Mouse (Mus musculus): ENCODE measurements around the gene Coro2a.

Gene Coro2a

GRCm38 (mm10) chr4:46601844-46602423 is at the start of gene Coro2a:
TSS of gene Coro2a (minus strand) at chr4:46602202.
- 2% methylated on average over 51 of the region's 66 CpGs for WGBS

DNA sequence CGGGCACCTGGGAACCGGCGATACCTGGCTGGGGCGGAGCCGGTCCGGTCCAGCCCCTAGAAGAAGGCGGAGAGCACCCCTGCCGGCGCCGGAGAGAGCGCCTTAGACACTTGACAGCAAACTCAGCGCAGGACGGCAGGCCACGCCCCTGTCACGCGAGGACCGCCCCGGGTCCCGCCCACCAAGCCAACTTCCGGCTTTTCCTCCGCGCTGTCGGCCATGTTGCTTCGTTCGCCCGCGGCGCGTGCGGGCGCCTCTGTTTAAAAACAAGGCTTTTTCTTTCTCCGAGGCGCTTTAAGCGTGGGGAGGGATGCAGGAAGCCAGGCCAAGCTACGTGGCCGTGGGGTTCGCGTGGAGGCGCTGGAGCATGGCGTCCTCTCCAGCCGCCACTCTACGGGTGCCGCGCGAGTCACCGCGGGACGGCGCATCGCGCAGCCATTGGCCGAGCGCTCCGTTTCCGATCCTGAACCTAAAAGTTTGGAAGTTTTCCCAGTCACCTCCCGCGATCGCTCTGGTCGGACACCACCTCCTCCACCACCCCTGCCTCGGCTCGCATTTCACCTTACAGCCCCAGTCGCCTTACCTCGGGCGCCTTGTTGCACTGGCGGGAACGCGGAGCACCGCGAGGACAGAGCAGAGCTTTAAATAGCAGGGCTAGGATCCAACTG is 48.2 kb upstream of the Coro2a start, which contains the start of gene Tbc1d2:
Tbc1d2 (minus strand) TSS at position 124 of the 668 bp plus-strand sequence.
- under 1% methylated on average over 69 of the region's 69 CpGs for WGBS

DNA sequence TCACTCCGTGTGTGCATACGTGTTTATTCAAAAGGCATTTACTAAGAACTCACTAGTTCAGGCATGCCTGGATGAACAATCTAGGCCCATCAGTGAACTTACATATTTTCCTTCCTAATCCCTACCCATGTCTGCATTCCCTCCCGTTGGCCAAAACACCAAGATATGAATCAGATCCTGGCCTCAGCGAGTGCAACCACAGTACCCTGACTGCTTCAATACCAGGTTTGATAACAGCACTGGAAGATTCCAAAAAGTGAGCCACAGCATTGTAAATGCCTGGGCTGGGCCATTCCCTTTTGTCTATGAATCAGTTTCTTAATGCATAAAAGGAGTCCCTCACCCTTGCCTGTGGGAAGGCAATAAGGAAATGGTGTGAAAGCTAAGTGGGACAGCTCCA is 47.2 kb upstream of the Coro2a start:
- WGBS = 67% methylated on average over 4 of the region's 4 CpGs

DNA sequence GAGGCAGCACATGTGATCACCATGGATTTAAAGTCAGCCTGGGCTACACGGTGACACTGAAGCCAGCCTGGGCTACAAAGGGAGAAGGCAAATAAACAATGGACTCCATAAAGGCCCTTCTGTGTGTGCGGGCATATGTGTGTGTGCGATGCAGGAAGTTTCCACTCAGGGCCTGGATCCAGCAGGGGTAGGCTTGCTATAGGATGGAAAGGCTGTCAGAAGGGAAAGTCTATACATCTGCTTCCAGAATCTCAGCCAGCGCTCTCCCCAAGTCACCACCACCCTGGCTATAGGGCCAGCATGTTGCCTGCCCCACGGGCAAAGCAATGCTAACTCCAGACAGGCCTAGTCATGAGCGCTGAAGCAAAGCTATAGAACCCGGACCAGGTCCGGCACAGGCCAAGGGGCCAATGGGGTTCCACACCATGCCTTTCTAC is 41.7 kb upstream of the Coro2a start:
- WGBS = 86% methylated on average over 8 of the region's 8 CpGs

GRCm38 (mm10) chr4:46642924-46643675 is 41.1 kb upstream of the Coro2a start:
- WGBS = 67% methylated on average over 8 of the region's 8 CpGs

- WGBS = 66% methylated on average over 4 of the region's 4 CpGs
Observed at GRCm38 (mm10) chr4:46641283-46641682, 39.3 kb upstream of the Coro2a start.

- 76% methylated on average over 8 of the region's 8 CpGs for WGBS
Observed at GRCm38 (mm10) chr4:46639866-46640265, 37.9 kb upstream of the Coro2a start.

DNA sequence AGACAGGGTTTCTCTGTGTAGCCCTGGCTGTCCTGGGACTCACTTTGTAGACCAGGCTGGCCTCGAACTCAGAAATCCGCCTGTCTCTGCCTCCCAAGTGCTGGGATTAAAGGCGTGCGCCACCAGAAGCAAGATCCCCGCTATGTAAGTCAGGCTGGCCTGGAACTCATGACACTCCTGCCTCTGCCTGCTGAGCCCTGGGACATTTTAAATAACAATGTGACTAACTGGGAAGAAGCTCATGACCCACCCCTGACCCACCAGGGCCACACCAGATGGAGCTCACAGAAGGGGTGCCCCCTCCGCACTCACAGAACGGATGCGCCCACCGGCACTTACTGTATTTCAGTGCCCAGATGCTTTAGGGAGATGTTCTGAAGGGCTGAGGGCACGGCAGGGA is 35.2 kb upstream of the Coro2a start:
- WGBS = 94% methylated on average over 10 of the region's 10 CpGs

GRCm38 (mm10) chr4:46635702-46636430 is 33.9 kb upstream of the Coro2a start:
- WGBS = 68% methylated on average over 16 of the region's 16 CpGs

DNA sequence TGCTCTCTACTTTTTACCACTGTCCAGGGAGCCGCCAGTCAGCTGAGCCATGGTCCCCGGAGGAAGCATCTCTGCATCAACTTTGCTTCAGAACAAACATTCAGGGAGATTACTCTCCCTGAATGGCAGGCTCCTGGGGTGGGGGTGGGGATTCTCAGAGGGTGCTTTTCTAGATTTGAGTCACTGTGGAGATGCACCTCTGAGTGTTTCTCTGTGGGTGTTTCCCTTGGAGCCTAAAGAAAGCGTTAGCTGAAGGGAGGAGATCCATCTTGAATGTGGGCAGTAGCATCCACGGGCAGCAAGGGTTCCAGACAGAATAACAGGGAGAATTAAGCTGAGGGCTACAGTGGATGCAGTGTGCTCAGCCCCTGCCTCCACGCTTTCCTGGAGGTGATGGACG is 32.9 kb upstream of the Coro2a start:
- 57% methylated on average over 6 of the region's 6 CpGs for WGBS

DNA sequence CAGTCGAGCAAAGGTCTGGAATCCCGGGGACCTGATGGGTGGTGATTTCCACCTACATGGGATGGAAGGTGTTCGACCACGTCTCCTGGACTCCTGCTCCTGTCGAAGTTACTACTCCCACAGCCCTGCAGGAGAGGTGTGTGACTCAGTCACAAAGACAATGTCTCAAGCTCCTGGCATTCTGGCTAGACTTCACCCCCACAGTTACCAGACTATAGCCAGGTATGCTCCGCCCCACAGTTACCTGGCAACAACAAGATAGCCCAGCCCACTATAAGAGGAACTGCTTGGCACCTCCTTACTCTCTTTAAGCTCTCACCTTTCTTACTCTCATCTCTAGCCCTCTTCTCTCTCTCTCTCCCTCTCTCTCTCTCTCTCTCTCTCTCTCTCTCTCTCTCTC is 31.6 kb upstream of the Coro2a start:
- 62% methylated on average over 6 of the region's 6 CpGs for WGBS

DNA sequence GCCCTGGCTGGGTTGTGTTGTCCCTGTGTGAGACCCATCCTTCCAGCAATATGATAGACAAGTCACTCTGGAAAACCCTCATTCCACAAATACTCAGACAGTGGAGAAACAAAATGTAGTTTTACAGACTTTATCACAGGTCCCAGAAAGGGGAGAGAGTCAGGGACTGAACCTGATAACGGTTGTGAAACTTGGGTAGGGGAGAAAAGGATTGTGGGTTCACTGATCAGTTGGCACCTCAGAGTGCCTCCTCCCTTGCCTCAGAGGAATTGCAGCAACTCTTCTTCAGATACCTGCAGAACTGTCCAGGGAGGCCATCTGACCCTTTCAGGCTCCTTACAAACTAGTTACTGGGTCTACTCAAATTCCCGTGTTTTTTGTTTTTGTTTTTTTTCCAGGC is 30.5 kb upstream of the Coro2a start:
- 75% methylated on average over 2 of the region's 2 CpGs for WGBS

DNA sequence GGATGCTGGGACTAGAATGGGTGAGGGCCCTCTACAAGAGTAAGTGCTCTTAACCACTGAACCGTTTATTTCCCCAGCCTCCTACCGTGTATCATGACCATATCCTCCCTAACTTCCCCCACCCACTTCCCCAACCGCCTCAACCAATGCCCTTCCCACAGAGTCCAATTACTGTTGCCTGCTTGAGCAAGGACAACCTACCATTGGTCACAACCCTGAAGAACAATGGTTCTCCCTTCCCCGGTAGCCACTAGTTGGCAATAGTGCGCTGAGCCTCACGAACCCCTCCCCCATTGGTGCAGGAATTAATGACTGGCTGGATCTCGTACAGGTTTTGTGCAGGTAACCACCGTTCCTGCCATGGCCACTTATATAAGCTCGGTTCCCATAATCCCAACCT is 28.4 kb upstream of the Coro2a start:
- 65% methylated on average over 9 of the region's 9 CpGs for WGBS

DNA sequence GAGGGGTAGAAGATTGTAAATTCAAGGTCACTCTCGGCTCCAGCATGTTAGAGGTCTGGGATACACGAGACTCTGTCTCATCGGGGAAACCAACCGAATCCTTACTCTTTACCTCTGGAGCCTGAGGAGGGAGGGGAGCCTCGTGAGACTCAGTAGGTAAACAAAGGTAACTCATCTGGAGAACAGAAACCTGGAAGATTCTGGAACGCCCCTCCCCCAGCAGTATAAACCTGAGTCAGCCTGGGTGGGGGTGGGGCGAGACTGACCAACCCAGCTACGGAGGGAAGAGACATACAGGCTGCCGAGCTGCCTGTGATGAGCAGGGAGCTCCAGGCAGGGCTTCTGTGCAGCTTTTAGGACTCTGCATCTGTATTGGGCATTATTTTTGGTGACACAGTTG is 26.9 kb upstream of the Coro2a start:
- WGBS = 78% methylated on average over 9 of the region's 9 CpGs

DNA sequence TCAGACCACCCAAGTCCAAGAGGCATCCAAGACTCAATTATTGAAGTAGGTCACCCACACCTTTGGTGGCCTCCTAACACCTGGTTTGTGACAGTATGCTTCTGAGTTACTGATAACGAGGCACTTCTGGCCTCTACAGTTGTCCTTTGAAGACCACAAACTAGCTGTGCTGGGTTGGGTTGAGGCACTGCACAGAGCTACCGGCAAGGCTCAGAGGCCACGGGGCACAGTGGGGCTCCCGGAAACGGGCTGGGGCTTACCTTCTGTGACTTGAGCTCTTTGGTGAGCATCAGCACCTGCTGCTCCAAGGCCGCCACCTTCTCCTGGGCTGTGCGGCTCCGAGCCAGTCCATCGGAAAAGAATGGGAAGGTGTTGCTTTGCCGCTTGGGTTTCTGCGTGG is 26.1 kb upstream of the Coro2a start:
- 90% methylated on average over 11 of the region's 11 CpGs for WGBS

GRCm38 (mm10) chr4:46625101-46625500 is 23.1 kb upstream of the Coro2a start:
- WGBS = 82% methylated on average over 10 of the region's 10 CpGs

DNA sequence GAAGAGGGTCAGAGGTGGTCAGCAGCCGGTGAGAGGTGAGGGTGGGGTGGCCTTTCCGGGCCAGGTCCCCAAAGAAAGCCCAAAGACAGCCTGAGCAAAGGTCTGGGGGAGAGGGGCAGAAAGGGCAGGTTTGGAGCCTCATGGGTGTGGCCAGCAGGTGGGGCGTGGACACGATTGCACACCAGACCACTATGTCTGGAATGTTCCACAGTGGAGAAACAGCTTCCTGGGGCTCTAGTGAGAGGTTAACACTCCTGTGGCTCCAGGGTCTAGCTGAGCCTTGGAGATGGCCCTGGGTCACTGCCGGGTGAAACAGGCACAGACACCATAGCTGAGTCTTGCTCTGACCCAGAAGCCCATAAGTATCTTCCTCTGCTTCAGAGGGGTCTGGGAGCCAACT is 21.0 kb upstream of the Coro2a start:
- 88% methylated on average over 5 of the region's 5 CpGs for WGBS

DNA sequence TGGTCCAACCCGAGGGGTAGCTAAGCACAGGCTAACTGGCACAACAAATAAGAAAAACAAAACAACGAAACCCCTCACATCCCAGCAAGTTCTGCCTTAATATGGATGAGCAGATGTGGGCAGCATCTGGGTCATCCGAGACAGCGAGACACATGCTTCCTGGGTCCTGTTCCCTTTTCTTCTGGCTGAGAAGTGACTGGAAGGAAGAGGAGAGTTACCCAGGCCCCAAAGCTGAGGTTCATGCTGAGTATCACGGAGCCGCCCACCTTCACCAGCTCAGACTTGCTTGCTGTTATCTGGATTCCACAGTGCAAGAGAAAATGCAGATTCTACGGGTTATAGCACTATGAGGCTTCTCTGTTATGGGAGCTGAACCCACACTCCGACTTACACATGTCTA is 18.9 kb upstream of the Coro2a start:
- 74% methylated on average over 8 of the region's 8 CpGs for WGBS

DNA sequence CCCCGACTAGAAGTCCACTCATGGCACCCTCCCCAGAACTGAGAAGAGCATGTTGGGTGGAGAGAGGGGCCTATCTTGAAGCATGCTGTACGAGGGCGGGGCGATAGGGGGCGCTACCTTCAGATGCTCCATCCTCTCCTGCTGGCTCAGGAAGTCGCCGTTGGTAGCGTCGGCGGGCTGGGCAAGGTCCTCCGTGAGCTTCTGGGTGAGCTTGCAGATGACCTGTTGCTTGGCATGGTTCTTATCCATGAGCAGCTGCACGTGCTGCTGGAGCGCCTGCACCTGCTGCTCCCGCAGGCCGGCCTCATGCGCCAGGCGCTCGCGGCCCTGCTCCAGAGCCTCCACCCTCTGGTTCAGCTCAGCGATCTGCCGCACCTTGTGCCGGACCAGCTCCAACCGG is 18.3 kb upstream of the Coro2a start:
- WGBS = 28% methylated on average over 23 of the region's 23 CpGs

GRCm38 (mm10) chr4:46618196-46618817 is 16.3 kb upstream of the Coro2a start:
- WGBS = 72% methylated on average over 11 of the region's 11 CpGs

DNA sequence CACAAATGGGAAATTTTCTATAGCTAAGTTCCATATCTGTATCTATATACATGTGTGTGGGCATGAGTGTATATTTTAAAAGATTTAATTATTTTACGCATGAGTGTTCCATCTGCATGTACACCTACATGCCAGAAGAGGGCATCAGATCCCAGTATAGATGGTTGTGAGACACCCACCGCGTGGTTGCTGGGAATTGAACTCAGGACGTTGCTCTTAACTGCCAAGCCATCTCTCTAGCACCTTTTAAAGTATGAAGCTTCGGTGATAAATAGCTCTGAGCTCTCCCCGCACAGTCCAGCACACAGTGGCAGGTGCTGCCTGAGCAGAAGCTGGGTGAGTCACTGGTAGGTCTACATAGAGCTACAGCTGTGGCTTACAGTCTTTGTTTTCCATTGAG is 15.4 kb upstream of the Coro2a start:
- WGBS = 60% methylated on average over 6 of the region's 6 CpGs

- 90% methylated on average over 9 of the region's 9 CpGs for WGBS
Observed at GRCm38 (mm10) chr4:46614641-46615040, 12.6 kb upstream of the Coro2a start.

Measured in cerebral cortex, adult 2 months (tissue).